Mouse (Mus musculus): ENCODE measurements around the gene Sap25.
A peak's percentile ranks its signal among the peaks of the same experiment; 100 is the strongest.

The Sap25 gene

DNA sequence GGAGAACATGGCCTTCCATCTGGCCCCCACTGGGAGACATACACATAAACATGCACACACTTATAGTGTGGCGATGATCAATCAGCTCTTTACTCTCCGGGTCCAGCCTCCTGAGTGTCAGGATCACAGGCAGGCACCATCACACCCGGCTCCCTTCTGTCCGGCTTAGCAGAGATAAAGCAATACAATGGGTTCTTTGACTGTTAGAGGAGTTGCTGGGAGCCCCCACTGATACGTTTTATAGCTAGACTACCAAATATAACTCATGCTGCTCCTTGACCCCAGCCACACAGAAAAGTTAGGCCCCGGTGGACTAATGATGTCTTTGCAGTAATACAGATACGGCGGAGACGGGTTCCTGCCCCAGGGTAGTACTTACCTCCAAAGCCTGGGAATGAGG is 21.9 kb downstream of the Sap25 start:
- no peak for DNase-seq (ENCODE audit: low spot score in 2 of 2)

DNA sequence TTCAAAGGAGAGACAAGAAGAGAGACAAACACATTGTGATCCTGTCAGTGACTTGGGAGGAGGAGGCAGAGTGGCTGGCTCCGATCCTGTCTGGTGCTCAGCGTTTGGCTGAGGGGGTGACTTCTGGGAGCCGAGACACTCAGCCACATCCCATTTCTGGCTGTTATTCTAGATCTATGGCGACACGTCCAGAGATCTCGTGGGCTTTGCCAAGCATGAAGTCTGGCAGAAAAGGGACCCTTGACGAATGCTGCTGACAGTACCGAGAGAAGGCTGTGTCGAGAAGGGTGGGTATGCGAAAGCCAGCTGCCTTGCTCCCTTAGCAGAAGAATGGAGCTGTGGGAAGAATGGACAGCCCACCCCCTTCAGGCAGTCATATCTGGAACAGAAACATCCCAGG is 27.8 kb downstream of the Sap25 start:
- peak in 1 of 2 experiments; percentile 29 for DNase-seq (ENCODE audit: low spot score in 2 of 2)

DNA sequence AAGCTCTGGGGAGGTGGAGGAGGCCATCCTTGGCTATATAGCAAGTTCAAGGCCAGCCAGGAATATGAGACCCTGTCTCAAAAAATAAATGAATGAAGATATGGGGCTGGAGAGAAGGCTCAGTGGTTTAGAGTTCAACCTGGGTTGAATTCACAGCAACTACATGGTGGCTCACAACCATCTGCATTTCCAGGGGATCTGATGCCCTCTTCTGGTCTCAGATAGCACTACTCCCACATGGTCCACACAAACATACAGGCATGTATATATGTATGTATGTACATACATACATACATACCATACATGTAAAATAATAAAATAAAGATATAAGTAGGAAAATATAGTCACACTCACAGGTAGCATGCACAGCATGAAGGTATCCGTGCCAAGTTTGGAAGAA is 29.1 kb downstream of the Sap25 start:
- no peak for DNase-seq (ENCODE audit: low spot score in 2 of 2)

DNA sequence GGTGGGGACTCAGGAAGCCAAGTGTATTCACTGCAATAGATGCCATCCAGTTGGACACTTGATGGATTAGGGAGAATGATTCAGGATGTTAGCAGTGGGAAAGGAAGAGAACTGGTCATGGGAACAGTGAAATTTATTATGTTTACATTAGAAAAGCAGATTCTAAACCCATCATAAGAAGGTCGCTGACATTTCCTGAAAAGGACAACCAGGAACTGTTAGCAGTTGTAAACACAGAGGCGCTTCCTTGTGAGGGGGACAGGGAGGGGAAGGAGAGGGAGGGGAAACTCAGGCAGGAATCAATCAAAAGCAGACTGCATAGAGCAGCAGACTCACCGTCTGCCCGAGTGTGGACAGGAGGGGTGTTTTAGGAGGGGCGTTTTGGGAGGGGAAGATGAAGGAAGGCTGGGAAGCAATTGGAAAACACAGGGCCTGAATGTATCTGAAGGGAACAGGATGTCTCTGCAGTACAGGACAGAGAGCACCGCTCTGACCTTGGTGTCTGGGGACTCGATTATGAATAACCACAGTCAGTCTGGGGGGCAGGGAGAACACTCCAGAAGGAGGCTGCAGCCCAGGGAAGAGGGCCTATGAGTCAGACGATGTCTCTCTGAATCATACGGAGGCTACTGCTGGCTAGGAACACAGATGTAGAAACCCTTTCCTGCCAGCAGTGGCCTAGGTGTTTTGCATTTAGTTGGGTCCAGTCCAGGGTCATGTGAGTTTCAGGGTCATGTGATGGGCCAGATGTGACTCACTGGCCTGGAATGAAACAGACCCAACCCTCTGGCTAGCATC is 30.5 kb downstream of the Sap25 start:
- DNase-seq (ENCODE audit: low spot score in 2 of 2) = no peak

DNA sequence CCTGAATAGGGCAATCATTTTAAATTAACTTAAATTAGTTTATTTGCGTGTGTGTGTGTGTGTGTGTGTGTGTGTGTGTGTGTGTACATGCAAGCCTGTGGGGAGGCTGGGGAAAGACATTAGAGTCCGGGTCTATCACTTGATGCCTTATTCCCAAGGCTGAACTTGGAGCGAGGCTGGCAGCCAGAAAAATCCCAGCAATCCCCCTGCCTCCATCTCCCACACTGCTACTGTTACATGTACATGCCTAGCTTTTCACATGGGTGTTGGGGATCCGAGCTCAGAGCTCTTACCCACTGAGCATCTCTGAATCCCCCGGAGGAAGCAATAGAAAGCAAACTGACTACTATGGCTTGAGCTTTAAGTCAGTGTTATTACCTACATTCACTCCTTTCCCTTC is 31.2 kb downstream of the Sap25 start:
- DNase-seq (ENCODE audit: low spot score in 2 of 2) = no peak

DNA sequence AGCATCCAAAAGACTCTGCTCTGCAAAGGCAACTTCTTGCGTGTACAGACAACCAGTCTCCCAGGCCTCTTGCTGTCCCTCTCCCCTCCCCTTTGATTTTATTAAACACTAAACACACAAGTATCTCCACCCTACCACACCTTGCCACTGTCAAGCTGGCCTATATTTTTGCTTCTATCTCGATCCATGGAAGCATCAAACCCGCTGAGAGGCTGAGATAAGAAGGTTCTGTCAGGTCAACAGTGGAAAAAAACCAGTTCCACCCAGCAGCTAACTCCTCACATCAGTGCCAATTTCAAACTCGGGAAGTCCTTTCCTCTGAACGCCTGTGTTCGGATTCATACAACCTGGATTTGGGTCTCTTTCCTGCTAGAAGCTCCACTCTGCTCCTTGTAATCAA is 31.9 kb downstream of the Sap25 start:
- no peak for DNase-seq (ENCODE audit: low spot score in 2 of 2)

DNA sequence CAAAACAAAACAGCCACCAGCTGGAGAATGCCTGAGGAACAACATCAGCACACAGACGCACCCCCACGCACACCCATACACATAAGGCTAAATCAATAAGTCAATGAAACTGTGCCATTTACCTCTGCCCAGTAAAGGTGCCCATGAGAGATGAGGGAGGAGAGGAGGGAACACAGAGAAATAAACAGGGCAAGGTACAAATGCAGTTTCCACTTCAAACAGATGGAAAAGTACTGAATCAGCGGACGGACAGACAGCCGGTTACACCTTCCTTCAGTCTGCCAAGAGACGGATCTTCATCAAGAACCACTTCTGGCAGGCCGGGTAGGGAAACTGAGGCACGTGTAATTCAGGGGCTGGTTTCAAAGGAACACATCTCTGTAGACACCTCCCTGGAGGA is 33.7 kb downstream of the Sap25 start:
- no peak for DNase-seq (ENCODE audit: low spot score in 2 of 2)

DNA sequence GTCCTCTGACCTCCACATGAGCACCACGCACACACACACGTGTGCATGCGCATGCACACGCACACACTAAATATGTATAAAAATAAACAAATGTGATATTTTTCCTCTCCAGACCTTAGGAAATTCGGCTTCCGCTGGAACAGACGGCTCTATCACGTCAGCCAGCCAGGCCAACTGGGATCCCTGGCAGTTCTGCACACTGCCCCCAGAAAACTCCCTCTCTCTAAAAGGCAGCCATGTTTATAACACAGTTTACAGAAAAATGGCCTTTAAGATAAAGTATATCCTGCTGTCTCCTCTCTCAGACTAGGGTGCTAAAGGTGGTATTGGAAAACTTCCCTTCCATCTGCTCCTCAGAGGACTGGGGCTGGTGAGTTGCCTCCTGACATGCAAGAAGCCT is 36.7 kb downstream of the Sap25 start:
- no peak for DNase-seq (ENCODE audit: low spot score in 2 of 2)

DNA sequence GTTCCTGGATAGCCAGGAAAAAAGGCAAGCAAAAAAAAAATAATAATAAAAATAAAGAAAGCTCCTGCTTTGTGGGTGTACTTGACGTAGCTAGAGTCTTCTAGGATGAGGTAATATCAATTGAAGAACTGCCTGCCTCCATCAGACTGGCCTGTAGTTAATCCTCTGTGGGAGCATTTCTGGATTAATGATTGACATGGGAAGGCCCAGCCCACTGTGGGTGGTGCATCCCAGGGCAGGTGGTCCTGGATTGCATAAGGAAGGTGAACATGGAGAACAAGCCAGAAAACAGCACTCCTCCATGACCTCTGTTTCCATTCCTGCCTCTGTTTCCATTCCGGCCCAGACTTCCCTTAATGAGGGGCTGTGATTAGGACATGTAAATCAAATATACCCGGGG is 37.6 kb downstream of the Sap25 start:
- no peak for DNase-seq (ENCODE audit: low spot score in 2 of 2)

DNA sequence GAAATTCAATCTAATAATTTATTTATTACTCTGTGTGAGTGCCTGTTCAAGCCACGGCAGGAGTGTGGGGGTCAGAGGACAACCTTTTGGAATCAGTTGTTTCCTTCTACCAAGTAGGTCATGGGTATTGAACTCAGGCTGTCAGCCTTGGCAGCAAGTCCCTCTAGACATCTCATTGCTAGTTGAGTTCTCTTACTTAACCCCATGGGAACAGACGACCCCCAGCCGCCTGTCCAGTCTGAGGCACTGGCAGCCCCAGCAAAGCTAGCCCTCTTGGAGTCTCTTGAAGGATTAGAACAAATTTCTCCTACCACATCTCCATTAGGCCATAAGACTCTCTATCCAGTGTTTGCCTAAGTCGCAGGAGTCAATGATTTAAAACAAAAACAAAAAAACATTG is 38.6 kb downstream of the Sap25 start:
- no peak for DNase-seq (ENCODE audit: low spot score in 2 of 2)

DNA sequence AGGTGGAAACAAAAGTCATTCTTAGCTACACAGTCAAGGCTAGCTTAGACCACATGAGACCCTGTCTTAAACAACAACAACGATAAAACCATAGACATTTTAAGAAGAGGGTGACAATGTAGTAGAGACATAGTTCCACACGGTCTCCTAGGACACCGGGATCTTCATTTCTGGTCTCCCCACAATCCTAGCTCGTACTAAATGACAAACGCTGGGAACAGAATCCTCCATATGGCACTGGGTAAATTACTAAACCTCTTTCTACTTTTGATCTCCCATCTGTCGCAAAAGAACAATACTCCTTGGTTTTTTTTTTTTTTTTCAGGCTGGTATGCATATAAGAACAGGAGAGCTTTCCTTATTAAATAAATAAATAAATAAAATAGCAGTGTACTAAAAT is 41.4 kb downstream of the Sap25 start:
- no peak for DNase-seq (ENCODE audit: low spot score in 2 of 2)

DNA sequence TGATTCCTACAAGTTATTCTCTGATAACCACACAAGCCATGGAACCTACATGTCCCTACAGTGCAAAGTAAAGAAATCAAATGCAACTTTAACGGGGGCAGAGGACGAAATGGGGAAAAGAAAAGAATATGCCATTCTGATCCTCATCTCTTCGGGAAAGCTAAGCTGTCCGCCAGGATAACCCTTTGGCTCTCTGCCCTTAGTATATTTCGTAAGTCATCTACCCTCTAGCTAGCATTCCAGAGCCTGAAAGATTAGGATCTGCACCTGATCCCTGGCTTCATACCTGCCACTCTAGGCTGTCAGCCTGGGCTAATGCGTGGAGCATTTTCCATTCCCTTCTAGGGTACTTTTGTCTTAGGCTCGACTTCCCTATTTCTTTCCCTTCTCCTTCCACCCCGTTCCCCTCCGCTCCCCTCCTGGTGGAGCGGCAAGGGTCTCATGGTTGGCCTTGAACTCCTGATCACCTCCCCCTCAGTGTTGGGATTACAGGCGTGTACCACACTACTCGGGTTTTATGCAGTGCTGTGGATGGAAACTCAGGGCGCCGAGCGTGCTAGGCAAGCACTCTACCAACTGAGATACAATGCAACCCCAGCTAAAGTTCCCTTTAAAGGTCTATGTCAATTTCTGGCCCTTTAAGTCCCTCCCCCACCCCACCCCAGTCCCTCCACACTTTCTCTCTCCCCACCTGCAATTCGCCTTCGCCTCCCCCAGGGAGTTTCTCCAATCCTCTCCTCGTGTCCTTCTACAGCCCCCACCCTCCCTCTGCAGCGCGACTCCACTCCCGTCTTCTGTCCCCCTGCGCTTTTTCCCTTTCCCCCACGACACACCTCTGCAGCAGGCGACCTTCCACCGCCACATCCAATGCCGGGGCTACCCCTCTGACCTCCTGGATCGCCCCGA is 42.5 kb downstream of the Sap25 start:
- no peak for DNase-seq (ENCODE audit: low spot score in 2 of 2)

DNA sequence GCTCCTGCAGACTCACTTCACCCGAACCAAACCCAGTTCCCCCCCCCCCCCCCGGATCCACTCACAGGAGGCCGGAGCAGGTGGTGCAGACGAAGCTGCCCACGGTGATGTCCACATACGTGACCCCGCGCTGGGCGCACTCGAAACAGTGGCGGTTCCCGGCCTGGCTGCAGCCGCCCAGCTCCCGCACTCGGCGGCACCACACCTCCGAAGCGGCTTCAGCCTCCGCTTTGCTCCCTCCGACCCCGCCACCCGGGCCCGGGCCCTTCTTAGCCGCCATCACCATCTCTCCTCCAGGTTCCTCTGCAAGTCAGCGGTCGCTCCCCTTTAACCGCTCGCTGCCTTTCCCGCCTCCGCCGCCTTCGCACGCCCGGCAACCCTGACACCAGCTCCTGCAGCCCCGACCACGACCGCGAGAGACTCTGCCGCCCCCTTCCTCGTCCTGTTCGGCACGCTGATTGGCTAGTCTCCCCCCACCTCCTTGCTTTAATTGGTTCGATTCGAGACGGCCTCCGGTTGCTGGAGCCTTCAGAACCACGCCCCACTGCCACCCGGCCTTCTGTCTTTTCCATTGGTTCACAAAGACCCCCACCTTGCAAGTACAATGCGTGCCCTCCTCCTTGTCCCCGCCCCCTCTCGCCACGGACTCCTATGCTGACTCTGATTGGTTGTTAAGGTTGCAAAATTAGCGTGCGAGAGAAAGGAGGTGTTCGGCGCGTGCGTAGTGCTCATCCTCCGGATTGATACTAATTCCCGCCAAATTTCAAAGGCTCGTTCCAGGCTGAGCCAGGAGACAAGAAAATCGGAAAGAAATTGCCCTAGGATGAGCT is 43.4 kb downstream of the Sap25 start, which contains the start of gene Agfg2:
Agfg2 (minus strand) TSS at position 433 of the 830 bp plus-strand sequence.
- DNase-seq (ENCODE audit: low spot score in 2 of 2) = peak; percentile 90 to 96

DNA sequence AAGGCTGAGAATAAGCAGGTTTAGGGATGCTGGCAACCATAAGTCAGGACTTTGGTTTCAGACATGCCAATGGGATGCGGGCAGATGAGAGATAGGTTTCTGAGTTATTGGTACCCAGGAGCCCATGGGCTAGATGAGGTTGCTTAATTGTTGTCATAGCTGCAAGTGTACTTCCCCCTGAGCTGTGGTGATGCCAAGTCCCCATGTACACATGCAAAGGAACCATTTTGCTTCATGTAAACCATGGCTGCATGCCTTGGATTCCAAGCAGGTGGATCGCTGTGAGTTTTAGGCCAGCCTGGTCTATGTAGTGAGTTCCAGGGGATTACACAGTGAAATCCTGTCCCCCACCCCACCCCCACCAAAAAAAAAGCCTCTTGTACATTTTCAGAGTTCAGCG is 44.5 kb downstream of the Sap25 start:
- no peak for DNase-seq (ENCODE audit: low spot score in 2 of 2)

DNA sequence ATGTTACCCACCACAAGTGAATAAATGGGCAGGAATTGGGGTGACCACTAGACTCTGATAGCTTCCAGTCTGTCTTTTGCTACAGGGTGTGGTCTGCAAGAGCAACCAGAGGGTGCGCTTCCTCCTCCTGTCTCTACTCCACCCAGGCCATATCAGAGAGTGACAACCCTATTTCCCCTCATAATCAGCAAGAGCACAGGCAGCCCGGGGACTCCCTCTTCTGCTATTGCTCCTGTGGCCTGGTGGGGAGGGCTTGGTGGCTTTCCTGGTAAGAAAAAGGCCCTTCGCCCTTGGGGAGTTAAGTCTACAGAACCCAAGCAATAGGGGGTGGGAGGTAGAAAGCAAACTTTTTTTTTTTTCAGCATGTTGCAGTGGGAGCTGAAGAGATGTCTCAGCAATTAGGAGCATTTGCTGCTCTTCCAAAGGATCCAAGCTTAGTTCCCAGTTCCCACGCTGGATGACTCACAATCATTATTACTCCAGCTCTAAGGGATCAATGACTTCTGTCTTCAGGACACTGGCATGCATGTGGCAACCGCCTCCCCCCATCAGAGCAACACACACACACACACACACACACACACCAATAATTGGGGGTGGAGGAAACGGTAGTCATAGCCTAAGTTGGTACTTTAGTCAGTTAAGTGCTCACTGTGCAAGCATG is 45.1 kb downstream of the Sap25 start:
- DNase-seq (ENCODE audit: low spot score in 2 of 2) = no peak

DNA sequence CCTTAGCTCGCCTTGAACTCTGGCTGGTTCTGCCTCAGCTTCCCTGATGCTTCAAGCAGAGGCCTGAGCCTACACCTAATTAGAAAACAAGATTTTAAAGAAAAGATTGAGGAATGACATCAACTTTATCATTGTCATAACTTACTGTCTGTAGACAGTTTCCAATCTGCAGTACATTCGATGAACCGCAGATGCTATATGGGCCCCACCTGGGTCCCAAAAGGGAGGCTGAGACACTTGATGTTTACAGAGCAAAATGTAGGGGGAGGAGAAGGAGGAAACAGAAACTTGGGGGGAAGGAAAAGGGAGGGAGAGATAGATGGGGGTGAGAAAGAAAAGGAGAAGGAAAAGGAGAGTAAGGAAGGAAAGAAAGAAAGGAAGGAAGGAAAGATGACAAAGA is 48.8 kb downstream of the Sap25 start:
- DNase-seq (ENCODE audit: low spot score in 2 of 2) = no peak

DNA sequence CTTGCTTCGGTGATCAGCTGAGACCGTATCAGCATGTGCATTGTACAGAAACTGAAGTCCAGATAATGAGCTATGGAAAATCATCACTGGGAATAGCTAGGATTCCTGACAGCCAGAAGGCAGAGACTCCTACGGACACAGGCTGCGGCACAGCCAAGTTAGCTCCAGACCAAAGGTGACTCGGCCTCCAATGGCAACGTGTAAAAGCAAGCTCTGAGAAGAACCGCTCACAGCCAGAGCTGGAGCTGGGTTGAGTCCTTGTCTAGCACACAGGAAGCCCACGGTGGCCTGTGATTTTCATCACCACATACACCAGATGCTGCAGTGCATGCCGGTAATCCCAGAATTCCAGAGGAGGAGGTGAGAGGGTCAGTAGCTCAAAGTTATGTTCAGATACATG is 49.4 kb downstream of the Sap25 start:
- no peak for DNase-seq (ENCODE audit: low spot score in 2 of 2)

DNA sequence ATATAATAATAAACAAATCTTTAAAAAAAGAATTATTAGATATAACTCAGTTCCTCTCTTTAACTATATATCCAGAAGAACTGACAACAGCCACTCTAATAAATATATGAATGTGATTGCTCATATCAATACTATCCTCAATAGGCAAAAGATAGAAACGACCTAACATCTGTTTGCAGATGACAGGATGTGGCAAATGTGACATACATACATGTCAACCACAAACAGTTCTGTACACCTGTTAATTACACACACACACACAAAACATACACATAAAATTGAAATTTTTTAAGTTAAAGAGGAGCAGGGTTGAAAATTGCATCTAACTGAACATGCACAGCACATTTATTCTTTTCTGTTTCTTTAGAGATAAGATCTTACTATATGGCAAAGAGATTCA is 50.7 kb downstream of the Sap25 start:
- DNase-seq (ENCODE audit: low spot score in 2 of 2) = no peak

Data from cerebellum, postnatal 4 days (tissue).